Mouse (Mus musculus) liver, adult 2 months (tissue): ENCODE measurements at regions not wholly inside any gene's neighbourhood (a gene's known extent, or its start where the extent isn't known, plus 50 kb on each side); places are given as distances from the start of the nearest gene placed in this dataset.

Source experiments
- CTCF ChIP-seq: fragments of 200-500 bp; IDR thresholded peaks from 2 replicates; pipeline ENCODE4 v1.5.1; 2011; ENCODE audit warnings: low read depth, low read length, control low read depth
- POLR2A ChIP-seq: fragments of 200-500 bp; IDR thresholded peaks from 2 replicates; pipeline ENCODE4 v1.6.1; 2011; ENCODE audit warnings: low read length, control low read depth; ENCODE audit not compliant: insufficient read depth; ENCODE audit errors: extremely low read depth

- TF ChIP-seq POLR2A (no peak), CTCF (no peak)
Measured at GRCm38 (mm10) chr12:52422729-52423128, 81.0 kb upstream of the Arhgap5 start.
